Mouse (Mus musculus): ENCODE measurements around the gene Tspan9.

DNA sequence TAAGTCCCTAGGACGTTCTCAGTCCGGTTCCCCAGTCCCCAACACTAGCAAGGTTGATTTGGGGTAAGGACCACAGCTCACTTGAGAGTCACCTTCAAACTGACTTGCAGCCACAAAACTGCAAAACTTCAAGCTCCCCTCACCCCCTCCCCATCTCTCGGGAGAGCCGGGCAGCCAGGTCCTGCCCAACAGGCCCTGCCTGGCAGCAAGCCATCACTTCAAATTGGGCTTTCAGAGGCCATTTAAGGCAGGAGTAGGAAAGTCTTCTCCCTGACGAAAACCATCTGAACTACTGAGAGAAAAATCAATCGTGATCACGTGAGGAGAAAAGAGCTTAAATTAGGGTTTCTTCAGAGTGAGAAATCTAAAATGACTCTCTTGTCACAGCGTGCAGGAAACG is 44.2 kb downstream of the Tspan9 start:
- TF ChIP-seq POLR2A (IDR thresholded peaks at IDR 0.05; ENCODE audit: extremely low read depth, insufficient read depth, low read length) (no peak), CTCF (IDR thresholded peaks at IDR 0.05; ENCODE audit: low read depth, low read length) (no peak)
